Mouse (Mus musculus): ENCODE measurements around the gene Tbp.
"Not testable (repeated sequence)": the region's sequence is repeated elsewhere in the genome, so short reads cannot be mapped to it uniquely, and the experiment has no call there.

Gene Tbp

DNA sequence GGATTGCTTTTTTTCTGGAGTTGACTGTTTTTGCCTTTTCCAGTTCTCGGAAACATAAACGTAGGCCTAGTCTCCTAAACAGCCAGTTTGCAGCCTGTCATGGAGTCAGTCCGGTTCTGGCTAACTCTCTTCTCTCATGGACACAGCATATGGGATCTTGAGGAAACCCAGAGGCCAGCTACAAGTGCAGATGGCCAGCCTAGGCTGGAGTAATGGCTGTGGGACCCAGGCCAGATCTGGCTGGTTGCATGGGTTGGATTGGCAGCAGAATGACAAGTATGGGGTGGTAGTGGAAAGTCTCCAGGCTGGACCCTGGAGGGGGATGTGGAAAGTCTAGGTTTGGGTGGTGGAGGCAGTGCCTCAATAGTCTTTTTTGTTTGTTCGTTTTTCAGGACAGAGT, 40.6 kb downstream of the Tbp start:
- no peak for DNase-seq

DNA sequence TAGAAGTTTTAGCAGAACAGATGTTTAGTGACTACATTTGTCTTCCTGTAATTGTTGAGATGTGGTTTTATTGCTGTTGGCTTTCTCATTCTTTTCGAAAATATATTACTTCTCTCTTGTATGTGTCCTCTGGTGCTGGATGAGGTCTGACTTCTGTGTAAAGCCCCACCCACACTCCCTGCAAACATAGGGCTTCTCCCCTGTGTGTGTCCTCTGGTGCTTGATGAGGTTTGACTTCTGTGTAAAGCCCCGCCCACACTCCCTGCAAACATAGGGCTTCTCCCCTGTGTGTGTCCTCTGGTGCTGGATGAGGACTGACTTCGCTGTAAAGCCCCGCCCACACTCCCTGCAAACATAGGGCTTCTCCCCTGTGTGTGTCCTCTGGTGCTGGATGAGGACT, 44.2 kb downstream of the Tbp start:
- DNase-seq = not testable (repeated sequence)

DNA sequence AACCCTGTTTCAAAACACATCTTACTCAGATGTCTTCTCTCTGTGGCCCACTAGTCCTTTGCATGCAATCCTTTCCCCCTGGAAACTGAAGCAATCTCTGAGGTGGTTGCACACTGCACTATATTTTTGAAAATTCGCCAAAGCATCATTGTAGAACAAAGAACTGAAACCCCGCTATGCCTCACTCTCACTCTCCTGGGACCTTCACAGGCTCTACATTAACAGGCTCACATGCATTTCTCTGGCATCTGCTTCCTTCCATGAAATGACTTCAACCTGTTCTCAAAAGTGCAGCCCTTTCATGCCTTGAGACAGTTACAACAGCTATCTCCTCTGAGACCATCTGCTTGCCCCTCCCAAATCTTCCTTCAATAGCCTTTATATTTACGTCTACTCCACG, 46.8 kb downstream of the Tbp start:
- DNase-seq = no peak

DNA sequence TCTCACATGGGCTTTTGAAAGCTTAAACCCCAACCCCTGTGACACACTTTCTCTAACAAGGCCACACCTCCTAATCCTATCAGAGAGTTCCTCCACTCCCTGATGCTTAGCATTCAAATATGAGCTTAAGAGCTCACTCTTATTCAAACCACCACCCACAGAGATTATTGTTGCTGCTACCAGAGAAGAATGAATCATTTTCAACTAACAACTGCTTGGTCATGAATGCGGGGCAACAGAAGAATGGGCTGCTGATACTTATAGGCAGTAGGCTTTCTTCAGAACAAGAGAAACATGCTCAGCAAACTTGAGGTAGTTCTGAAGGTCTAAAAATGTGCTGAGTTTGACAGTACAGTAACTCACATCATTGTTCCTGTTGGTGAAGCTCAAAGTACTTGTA, 50.0 kb downstream of the Tbp start:
- DNase-seq = no peak

DNA sequence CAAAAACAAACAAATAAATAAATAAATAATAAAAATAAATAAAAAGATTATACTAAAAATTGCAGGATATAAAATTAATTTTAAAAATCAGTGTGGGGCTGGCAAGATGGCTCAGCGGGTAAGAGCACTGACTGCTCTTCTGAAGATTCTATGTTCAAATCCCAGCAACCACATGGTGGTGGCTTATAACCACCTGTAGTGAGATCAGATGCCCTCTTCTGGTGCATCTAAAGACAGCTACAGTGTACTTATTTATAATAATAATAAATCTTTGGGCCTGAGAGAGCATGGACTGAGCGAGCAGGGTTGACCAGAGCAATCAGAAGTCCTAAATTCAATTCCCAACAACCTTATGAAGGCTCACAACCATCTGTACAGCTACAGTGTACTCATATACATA, 60.3 kb downstream of the Tbp start:
- no peak for DNase-seq

DNA sequence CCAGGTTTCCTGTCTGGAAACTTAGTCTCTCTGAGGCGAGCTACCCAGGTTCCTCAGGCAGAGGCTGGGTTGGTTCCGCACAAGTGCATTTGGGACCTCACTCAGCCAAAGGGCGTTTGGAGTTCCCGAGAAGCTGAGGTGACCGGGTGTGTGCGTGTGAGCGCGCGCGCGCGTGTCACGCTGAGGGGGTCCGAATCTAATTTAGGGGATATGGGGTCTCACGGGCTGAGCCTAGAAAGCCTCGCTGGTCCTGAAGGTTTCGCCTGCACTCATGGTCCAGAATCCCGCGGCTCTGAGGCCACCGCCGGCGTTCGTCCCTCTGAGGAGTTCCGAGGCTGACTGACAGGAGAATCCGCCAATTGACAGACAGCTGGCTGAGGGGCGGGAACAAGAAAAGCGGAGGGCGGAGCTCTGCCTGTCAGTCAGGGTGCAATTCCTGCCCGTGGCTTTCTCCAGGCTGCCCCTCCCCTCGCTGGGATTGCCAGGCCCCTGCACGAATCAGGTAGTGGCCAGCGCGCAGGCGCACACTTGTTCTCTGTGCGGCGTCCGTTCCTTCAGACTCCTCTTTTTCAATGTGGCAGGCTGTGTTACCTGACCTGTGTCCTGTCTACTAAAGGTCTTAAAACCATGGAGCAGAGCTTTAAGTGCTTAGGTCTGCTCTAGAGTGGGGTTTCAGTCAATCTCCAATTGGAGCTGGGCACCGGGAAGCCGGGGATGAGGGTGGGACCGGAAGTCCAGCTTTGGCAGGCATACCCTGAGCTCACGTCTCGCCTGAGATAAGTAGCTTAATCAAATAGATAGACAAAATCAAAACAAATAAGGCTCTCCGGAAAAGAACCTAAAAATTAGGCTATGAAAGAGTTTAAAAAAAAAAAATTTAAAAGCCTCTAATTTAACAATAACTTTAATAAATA, 64.6 kb downstream of the Tbp start, which contains the start of gene Prdm9:
Gene Prdm9 (minus strand): TSS at position 341 of the 914 bp plus-strand sequence.
- DNase-seq = peak; percentile 98

DNA sequence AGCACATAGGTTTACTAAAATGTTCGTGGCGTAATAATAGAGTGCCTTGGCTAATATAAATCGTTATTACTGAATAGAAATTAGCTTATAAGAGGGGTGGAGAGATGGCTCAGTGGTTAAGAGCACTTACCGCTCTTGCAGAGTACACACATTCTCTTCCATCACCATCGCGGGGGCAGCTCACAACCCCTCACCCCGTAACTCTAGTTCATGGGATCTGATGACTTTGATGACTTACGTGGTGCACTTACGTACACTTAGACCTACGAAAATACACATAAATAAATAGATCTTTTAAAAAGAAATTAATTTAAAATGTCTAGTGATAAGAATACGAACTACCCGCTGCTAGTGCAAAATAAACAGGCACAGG, 65.2 kb downstream of the Tbp start:
- no peak for DNase-seq

DNA sequence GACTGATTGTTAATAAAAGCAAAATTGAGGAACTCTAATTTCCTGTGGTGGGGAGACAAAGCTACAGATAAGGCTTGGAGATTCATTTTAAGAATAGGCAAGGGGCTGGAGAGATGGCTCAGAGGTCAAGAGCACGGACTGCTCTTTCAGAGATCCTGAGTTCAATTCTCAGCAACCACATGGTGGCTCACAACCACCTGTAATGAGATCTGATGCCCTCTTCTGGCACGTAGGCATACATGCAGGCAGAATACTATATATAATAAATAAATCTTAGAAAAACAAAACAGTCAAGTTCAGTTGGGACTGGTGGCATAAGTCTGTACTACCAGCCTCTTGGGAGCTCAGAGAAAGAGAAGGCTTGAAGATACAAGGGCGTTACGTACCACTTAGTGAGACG, 67.2 kb downstream of the Tbp start:
- DNase-seq = no peak

DNA sequence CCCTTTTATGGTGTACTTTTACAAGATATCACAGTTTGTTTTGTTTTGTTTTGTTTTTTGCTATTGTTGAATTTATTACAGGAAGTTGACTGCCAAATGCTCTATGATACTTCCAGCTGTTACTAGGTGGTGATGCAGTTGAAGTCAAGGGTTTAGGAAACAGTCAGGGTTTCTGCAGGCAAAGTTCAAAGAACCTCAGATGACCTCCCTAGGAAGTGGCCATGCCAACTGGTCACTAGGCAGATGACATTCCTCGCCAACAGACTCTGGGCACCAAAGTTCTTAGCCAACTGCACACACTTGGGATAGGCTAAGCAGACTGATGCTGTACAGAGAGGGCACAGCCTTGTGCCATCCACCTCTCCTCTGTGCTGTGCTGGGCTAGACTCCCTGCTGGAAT, 75.4 kb downstream of the Tbp start:
- no peak for DNase-seq

DNA sequence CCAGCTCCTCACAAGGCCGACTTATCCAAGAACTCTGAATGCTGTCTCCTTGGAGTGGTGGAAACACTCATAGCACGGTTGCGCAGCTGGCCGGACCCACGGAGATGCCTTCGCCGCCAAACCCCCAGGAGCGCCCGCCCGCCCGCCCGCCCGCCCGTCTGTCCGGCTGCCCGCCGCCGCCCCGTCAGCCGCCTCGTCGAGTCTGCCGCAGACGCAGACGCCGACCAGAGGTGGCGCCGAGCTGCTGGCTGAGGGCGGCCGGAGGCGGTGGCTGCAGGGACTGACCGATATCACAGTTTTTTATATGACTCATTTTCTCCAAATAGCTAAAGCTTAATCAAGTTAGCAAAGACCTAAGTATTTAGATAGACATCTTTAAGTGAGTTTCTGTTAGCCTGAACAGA, 77.6 kb downstream of the Tbp start:
- DNase-seq = peak; percentile 39
